Mouse (Mus musculus) embryonic facial prominence, embryonic 13.5 days (tissue): ENCODE data around the gene Bricd5. TPM values are rescaled to one million over a fixed set of nuclear protein-coding genes. Genes with fewer than 3 reads are reported as not detected.

Experiments used
- ATAC-seq: fragments of 200-750 bp; cut with Nextera tagmentation; 2 replicates; pipeline ENCODE4 v1.8.0; 2017; ENCODE audit warnings: low read depth; ENCODE audit not compliant: insufficient number of reproducible peaks, insufficient read depth, low FRiP score, low TSS enrichment
- H3K27ac ChIP-seq: fragments of 300-500 bp; sonication (generic); 2 replicates; pipeline ENCODE4 v1.5.1; 2015; ENCODE audit warnings: moderate library complexity, mild to moderate bottlenecking, inconsistent platforms
- H3K27me3 ChIP-seq: fragments of 300-500 bp; sonication (generic); 2 replicates; pipeline ENCODE4 v1.6.1; 2015; ENCODE audit warnings: mild to moderate bottlenecking, inconsistent platforms
- H3K36me3 ChIP-seq: fragments of 300-500 bp; sonication (generic); 2 replicates; pipeline ENCODE4 v1.6.1; 2015; ENCODE audit warnings: mild to moderate bottlenecking, inconsistent platforms
- H3K4me1 ChIP-seq: fragments of 300-500 bp; sonication (generic); 2 replicates; pipeline ENCODE4 v1.6.1; 2015; ENCODE audit warnings: inconsistent platforms
- H3K4me2 ChIP-seq: fragments of 300-500 bp; sonication (generic); 2 replicates; pipeline ENCODE4 v1.6.1; 2015; ENCODE audit warnings: moderate library complexity, mild to moderate bottlenecking, inconsistent platforms
- H3K4me3 ChIP-seq: fragments of 300-500 bp; sonication (generic); 2 replicates; pipeline ENCODE4 v1.5.1; 2015; ENCODE audit warnings: mild to moderate bottlenecking, inconsistent platforms
- H3K9ac ChIP-seq: fragments of 300-500 bp; sonication (generic); 2 replicates; pipeline ENCODE4 v1.6.1; 2015; ENCODE audit warnings: mild to moderate bottlenecking, inconsistent platforms
- H3K9me3 ChIP-seq: fragments of 300-500 bp; sonication (generic); 2 replicates; pipeline ENCODE4 v1.6.1; 2016; ENCODE audit warnings: inconsistent platforms
- WGBS: fragments of 180-500 bp; shearing (Covaris S2); methylation state at CpG from one replicate; pipeline ENCODE4 v1.1.7; 2015; ENCODE audit warnings: mixed read lengths; 5-methylcytosine and 5-hydroxymethylcytosine counted together
- polyA plus RNA-seq: library from polyadenylated mRNA; unstranded; fragments of >200 nt; fragmentation: Nextera tagmentation; extraction: Ambion mirVana; gene quantifications from 2 replicates; pipeline ENCODE4 v1.2.1, GENCODE M21; 2015

Gene Bricd5
- polyA plus RNA-seq, 1 experiment from 2014 or later = not detected

DNA sequence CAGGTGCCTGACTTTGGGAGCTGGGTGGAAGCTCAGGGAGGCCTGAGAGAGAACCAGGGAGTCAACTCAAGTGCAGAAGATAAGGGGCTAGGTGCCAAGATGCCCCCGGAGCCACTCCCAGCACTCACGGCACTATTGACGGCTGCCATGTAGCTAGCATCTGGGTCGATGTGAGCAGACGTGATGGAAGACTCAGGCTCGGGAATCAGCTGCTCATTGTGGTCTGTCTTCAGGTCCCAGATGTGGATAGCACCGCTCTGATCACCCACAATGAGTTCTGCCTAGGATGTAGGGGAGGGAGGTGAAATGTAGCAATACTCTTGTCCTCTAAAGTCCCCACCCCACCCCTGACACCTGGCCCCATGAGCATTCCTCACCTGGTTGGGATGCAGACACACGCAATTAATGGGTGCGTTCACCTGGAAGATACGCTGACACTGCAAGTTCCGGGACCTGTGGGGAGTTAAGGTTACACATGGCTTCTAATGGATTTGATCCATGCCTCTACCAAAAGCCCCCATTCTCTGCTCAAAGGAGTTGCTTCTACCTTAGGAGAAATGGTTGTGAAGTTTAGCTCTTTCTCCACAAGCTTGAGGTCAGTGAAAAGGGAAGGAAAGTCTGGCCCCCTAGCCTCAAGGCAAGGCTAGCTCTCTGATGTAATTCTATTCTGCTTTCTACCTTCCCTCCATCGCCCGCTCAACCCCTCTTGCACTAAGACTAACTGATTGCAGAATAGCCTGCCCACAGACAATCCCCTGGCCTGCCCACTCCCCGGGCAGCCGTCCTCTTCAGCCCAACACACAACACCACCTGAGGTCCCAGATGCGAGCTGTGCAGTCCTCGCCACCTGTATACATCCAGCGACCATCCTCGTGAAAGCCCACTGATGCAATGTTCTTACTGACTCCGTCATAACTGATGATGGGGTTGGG lies 3.6 kb downstream of the Bricd5 start:
- no peak for ATAC-seq
- Histone ChIP-seq H3K4me1 (peaks cover 44% of the 10 kb centered on the region), H3K36me3 (peaks cover 40% of the 10 kb centered on the region), H3K4me2 (peak overlapping the region; percentile 71), H3K9me3 (no peaks in the 10 kb centered on the region), H3K4me3 (peak overlapping the region; percentile 76), H3K27me3 (no peaks in the 10 kb centered on the region), H3K9ac (peak overlapping the region; percentile 91), H3K27ac (no peak overlapping the region)
- 88% methylated on average over 20 of the region's 20 CpGs for WGBS

DNA sequence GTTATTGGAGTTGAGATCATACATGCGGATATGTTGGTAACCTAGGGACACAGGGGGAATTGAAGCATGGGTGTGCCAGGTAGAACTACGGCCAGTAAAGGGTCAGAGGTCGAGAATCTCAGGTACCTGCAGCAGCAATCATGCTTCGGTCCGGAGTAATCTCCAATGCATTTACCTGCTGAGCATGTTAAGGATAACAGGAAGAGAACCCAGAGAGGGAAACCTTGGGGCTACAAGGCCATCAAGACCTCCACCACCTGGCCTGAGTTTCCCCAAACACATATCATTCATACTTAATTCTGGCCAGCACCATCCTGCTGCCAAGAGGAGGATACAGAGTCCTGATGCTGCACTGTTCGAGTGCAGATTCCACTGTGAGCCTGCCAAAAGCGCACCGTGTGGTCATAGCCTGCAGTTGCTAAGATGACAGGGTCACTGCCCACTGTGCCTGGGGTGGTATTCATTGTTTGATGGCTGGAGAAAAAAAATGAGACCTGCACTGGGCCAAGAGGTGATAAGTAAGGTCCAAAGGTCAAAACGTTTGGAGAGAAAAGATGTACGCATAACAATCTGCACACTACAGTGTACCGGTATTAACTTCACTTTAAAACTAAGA lies 4.4 kb downstream of the Bricd5 start:
- Histone ChIP-seq H3K4me2 (peak overlapping the region; percentile 71), H3K4me1 (peaks cover 37% of the 10 kb centered on the region), H3K9ac (peak overlapping the region; percentile 91), H3K27ac (no peak overlapping the region), H3K4me3 (peak overlapping the region; percentile 76), H3K27me3 (no peaks in the 10 kb centered on the region), H3K9me3 (no peaks in the 10 kb centered on the region), H3K36me3 (peaks cover 40% of the 10 kb centered on the region)
- ATAC-seq = no peak
- 49% methylated on average over 11 of the region's 11 CpGs for WGBS

DNA sequence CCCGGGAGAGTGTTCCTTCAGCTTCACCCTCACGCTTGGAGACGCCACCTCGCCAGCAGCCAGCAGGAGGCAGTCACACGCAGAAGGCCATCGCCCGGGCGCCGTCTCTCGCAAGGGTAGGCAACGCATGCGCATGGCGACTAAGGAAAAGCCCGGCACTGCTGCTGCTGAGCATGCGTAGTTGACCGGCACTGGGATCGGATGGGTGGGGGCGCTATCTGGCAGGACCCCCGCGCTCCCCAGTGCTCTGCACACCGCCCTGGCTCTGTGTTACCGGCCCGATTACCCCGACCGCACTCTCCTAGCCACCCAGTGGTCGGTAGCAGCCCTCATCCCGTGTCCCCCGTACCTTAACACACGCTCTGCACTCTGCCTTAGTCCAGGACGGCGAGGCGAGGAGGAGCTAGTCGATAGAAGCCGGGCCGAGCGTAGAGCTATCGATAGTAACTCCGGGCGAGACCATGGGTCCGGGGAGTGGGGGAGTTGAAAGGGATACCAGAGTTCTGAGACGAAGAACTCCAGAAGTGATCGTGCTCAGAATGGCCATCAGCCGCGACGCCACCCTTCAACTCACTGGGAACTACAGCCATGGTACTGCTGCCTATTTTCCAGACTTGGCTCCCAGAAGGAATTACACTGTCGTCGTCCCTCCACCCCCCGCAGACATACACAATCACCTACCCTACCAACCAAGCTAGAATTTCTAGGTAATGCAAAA lies 5.1 kb downstream of the Bricd5 start, which contains the start of gene Mlst8:
Mlst8 (minus strand) TSS at position 416 of the 718 bp plus-strand sequence.
- H3K4me3 ChIP-seq = peak within 1 kb of the TSS; percentile 76
- H3K9me3 ChIP-seq = no peaks in the 10 kb centered on the region
- H3K4me1 ChIP-seq = peaks cover 30% of the 10 kb centered on the region
- H3K27ac ChIP-seq = peak within 1 kb of the TSS; percentile 97
- H3K4me2 ChIP-seq = peak within 1 kb of the TSS; percentile 71
- H3K9ac ChIP-seq = peak within 1 kb of the TSS; percentile 91
- H3K36me3 ChIP-seq = peaks cover 34% of the 10 kb centered on the region
- no peaks in the 10 kb centered on the region for H3K27me3 ChIP-seq
- ATAC-seq = peak; percentile 87
- WGBS = under 1% methylated on average over 48 of the region's 48 CpGs

DNA sequence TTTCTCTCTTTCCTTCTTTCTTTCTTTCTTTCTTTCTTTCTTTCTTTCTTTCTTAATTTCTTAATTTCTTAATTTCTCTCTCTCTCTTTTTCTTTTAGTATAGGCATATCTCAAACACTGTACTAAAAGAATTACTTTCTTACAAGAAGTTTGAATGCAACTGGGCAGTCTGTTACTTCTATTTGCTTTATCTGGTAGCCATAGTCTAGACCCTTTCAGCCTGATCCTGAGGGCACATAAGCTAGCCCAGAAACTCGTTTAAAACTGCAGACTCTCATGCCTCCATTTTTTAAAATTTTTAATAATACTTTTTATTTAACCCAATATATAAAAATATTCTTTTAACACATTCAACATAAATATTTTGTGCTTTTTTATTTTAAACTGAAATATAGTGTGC lies 5.7 kb downstream of the Bricd5 start:
- Histone ChIP-seq H3K4me2 (peak overlapping the region; percentile 71), H3K36me3 (peaks cover 28% of the 10 kb centered on the region), H3K27me3 (no peaks in the 10 kb centered on the region), H3K9ac (peak overlapping the region; percentile 91), H3K4me3 (peak overlapping the region; percentile 76), H3K27ac (no peak overlapping the region), H3K9me3 (no peaks in the 10 kb centered on the region), H3K4me1 (peaks cover 24% of the 10 kb centered on the region)
- 21% methylated on average over 1 of the region's 1 CpGs for WGBS
- ATAC-seq = no peak

DNA sequence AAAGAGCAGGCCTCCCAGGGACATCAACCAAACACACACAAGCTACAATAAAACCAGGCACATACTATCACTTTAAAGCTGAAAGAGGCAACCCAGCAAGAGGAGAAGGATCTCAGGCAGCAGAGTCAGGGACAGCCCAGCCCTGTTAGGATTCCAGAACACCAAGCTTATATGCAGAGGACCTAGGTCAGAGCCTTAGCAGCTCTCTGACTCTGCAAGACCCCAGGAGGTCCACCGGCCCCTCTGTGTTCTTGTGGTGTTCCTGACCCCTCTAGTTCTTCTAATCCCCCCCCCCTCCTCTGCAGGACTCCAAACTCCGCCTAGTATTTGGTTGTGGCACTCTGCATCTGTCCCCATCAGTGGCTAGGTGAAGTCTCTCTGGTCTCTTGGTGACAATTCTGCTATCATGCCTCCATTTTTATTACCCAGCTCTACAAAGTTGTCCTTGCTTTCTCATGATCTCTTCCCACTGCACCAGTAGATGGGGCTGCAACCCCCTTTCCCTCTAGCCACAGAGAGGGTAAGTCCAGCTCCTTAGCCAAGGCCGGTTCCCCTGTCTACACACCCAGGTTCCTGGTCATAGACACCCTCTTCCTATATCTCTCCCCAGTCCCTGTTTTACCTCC lies 6.6 kb downstream of the Bricd5 start:
- Histone ChIP-seq H3K4me3 (no peak overlapping the region), H3K9me3 (no peaks in the 10 kb centered on the region), H3K9ac (0 out of 2 replicates have a peak overlapping the region, but pooled peaks have one; percentile 49), H3K4me2 (no peak overlapping the region), H3K4me1 (peaks cover 22% of the 10 kb centered on the region), H3K27ac (no peak overlapping the region), H3K36me3 (peaks cover 19% of the 10 kb centered on the region), H3K27me3 (no peaks in the 10 kb centered on the region)
- 42% methylated on average over 3 of the region's 3 CpGs for WGBS
- no peak for ATAC-seq

DNA sequence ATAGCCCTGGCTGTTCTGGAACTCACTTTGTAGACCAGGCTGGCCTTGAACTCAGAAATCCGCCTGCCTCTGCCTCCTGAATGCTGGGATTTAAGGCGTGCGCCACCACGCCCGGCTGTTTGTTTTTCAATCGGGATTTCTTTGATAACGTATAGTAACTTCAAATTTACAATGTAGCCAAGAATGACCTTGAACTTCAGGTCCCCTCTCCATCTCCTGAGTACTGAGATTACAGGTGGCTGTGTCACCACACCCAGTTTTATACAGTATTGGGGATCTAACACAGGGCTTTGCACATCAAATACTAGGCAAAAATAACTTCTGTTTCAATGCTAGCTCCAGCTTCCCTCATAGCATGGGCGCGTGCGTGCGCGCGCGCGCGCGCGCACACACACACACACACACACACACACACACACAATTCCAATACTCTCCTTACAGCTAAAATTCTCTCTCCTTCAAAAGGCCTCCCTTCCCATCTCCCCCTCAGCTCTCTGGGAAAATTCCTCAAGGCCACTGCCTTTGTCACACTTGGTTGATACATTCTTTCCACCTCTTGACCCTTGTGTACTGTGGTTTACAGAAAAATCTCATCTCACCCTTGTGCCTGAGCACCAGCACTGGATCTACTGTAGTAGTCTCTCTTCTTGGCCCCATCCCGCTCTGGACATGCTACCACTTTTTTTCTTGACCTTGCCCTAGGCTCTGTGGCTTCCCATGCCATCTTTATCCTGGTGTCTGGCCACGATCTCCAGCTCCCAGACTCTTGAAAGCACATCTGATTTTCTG lies 7.5 kb downstream of the Bricd5 start:
- peaks cover 10% of the 10 kb centered on the region for H3K36me3 ChIP-seq
- no peaks in the 10 kb centered on the region for H3K27me3 ChIP-seq
- peaks cover 26% of the 10 kb centered on the region for H3K4me1 ChIP-seq
- H3K4me3 ChIP-seq = no peak overlapping the region
- 94% methylated on average over 20 of the region's 20 CpGs for whole genome bisulfite sequencing
- no peak overlapping the region for H3K4me2 ChIP-seq
- no peak for ATAC-seq
- no peaks in the 10 kb centered on the region for H3K9me3 ChIP-seq
- no peak overlapping the region for H3K9ac ChIP-seq
- no peak overlapping the region for H3K27ac ChIP-seq

DNA sequence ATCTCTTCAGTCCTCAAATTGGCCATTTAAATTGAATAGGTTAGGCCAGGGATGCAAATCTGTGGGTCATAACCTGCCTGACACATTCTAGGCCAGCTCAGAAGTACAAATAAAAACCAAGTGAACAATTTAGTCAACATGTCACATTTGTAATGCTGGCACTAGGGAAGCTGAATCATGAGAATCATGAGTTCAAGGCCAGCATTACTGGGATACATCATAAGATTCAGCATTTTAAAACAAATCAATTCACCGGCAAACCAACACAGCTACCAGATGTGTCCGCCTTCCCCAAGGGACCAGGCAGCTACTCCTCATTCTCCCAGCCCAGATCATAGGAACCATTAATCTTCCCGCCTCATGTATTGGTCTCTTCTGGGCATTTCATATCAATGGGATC lies 9.8 kb downstream of the Bricd5 start:
- Histone ChIP-seq H3K27ac (no peak overlapping the region), H3K9me3 (no peaks in the 10 kb centered on the region), H3K9ac (no peak overlapping the region), H3K4me2 (no peak overlapping the region), H3K36me3 (no peaks in the 10 kb centered on the region), H3K27me3 (peaks cover 17% of the 10 kb centered on the region), H3K4me1 (peaks cover 21% of the 10 kb centered on the region), H3K4me3 (no peak overlapping the region)
- 83% methylated on average over 3 of the region's 3 CpGs for WGBS
- ATAC-seq = no peak

DNA sequence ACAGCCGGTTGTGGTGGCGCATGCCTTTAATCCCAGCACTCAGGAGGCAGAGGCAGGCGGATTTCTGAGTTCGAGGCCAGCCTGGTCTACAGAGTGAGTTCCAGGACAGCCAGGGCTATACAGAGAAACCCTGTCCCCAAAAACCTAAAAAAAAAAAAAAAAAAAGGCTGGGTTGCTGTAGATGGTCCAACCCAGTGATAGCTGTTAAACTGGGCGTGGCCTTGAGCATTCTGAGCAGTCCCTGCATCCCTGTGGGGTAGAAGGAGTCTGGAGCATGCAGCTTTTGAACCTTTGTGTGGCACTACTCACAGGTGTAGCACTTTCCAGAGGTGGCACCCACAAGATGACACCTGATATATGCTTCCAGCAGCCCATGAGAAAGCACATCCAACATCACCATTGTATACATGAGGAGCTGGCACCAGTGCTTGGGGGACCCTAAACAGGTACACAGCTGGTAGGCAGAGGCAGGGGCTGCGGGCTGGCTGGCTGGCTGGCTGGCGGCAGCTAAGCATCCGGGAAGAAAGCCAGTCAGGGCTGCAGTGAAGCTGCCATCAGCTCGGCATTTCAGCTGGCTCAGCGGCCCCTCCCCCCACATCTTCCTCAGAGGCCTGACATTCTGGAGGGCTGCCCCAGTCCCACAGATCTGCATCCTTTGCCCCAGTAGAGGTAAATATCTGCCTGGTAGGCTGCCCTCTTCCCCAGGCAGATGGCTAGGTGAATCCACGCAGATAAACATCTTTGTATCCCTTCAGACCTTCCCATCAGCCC lies 11.6 kb downstream of the Bricd5 start:
- no peak for ATAC-seq
- H3K9me3 ChIP-seq = no peaks in the 10 kb centered on the region
- no peaks in the 10 kb centered on the region for H3K36me3 ChIP-seq
- H3K27me3 ChIP-seq = peaks cover 30% of the 10 kb centered on the region
- H3K4me2 ChIP-seq = no peak overlapping the region
- no peak overlapping the region for H3K4me3 ChIP-seq
- 46% methylated on average over 11 of the region's 11 CpGs for WGBS
- H3K27ac ChIP-seq = no peak overlapping the region
- peak overlapping the region; percentile 55; the same call in 1 of the 2 replicates for H3K9ac ChIP-seq
- H3K4me1 ChIP-seq = peaks cover 26% of the 10 kb centered on the region

DNA sequence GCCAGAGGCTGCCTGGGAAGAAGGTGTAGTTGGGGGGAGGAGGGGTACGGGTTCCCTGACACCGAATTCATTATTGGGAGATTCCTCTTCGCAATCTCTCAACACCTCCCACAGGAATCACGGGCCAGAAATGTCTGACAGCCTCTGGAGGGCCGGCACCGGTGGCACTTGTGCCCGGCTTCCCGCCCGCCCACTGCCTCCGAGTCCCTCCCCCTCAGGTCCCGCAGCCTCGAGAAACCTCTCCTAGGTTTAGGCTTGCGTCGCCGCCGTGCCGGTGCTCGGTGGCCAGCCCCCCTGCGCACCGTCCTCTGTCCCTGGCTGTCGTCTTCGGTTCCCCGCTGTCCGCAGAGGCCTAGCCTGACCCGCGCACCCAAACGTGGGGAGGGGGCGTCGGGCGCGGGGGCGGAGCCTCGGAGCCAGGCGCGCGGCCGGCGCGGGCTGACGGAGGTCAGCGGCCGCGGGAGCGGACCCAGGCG lies 14.5 kb downstream of the Bricd5 start, which contains the start of gene Caskin1:
Caskin1 (plus strand) TSS at position 416 of the 476 bp plus-strand sequence.
- Histone ChIP-seq H3K4me3 (peak within 1 kb of the TSS; percentile 72), H3K9me3 (no peaks in the 10 kb centered on the region), H3K4me2 (peak within 1 kb of the TSS; percentile 78), H3K36me3 (no peaks in the 10 kb centered on the region), H3K4me1 (peaks cover 24% of the 10 kb centered on the region), H3K9ac (peak within 1 kb of the TSS; percentile 79), H3K27me3 (peaks cover 37% of the 10 kb centered on the region), H3K27ac (no peak within 1 kb of the TSS)
- WGBS = under 1% methylated on average over 45 of the region's 45 CpGs
- ATAC-seq = peak; percentile 23; the same call in 1 of the 2 replicates
